Mouse (Mus musculus): ENCODE results near the gene Krt12.

DNA sequence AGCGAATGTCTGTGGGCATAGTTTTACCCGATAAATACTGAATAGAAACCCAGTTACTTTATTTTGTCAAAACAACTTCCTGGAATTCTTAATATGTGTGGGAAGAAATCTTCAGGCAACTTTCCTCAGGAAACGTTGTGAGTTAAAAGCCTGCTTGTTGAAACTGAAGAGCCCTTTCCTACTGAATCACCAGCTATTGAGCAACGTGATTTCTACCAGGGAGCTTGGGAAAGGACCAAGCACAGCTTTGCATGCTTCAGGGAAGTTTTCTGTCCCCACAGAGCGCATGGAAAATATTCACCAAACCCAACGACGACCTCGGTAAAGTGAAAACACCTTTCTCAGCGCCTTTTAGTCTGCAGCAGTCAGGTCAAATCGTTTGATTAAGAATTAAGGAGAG is 15.9 kb downstream of the Krt12 start:
- TF ChIP-seq POLR2A (IDR thresholded peaks at IDR 0.05; ENCODE audit: insufficient read depth, low read length) (no peak), CTCF (IDR thresholded peaks at IDR 0.05; ENCODE audit: low read depth, low read length) (no peak)
